Mouse (Mus musculus) lung, adult 2 months (tissue): ENCODE results near the gene Nox1. TPM values are rescaled to one million over a fixed set of nuclear protein-coding genes. Genes with fewer than 3 reads are reported as not detected.
A peak's percentile ranks its signal among the peaks of the same experiment; 100 is the strongest.

Experiments
- DNase-seq: peaks from one replicate; pipeline ENCODE4 v3.0.0; 2022
- H3K4me1 ChIP-seq: fragments of 200-500 bp; 2 replicates; pipeline ENCODE4 v1.6.1; 2011; ENCODE audit warnings: low read length; ENCODE audit not compliant: control insufficient read depth, insufficient read depth
- H3K4me3 ChIP-seq: fragments of 200-500 bp; replicated peaks from 2 replicates; pipeline ENCODE3; 2011; ENCODE audit warnings: low read depth, mild to moderate bottlenecking, control low read depth, low read length; ENCODE audit errors: extremely low read depth
- CTCF ChIP-seq: fragments of 200-500 bp; IDR thresholded peaks from 2 replicates; pipeline ENCODE4 v1.5.1; 2011; ENCODE audit warnings: mild to moderate bottlenecking, low read length, control low read depth; ENCODE audit not compliant: insufficient read depth
- POLR2A ChIP-seq: fragments of 200-500 bp; IDR thresholded peaks from 2 replicates; pipeline ENCODE4 v1.6.1; 2011; ENCODE audit warnings: low read depth, mild to moderate bottlenecking, control low read depth, low read length, borderline replicate concordance; ENCODE audit errors: extremely low read depth
- WGBS: fragments of 180-500 bp; shearing (Covaris S2); methylation state at CpG from one replicate; pipeline ENCODE4 v1.1.7; 2018; 5-methylcytosine and 5-hydroxymethylcytosine counted together
- polyA plus RNA-seq: library from polyadenylated mRNA; depleted of rRNA; stranded (reverse); fragments of >200 nt; gene quantifications from 2 replicates; pipeline ENCODE4 v1.2.3, GENCODE M21; 2012

Nox1 gene
- polyA plus RNA-seq, 1 experiment = 0.15 TPM

DNA sequence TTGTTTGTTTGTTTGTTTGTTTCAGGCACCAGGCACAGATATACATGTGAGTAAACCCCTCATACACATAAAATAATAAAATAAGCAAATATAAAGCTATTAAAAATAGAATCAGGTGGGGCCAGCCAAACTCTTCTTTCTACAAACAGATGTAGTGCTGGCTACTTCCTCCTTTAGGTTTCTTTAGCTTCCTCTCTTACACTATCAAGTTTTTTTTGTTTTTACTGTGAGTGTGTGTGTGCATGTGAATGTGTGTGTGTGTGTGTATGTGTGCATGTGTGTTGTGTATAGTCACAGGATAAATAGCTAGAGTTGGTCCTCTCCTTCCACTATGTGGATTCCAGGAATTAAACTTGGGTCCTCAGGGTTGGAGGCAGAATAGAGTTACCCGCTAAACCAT is 47.1 kb downstream of the Nox1 start:
- 97% methylated on average over 1 of the region's 1 CpGs for WGBS
- no peak for TF ChIP-seq POLR2A
- no peak for TF ChIP-seq CTCF
- no peaks in the 10 kb centered on the region for H3K4me1 ChIP-seq
- no peak for DNase-seq
- H3K4me3 ChIP-seq = no peak overlapping the region

DNA sequence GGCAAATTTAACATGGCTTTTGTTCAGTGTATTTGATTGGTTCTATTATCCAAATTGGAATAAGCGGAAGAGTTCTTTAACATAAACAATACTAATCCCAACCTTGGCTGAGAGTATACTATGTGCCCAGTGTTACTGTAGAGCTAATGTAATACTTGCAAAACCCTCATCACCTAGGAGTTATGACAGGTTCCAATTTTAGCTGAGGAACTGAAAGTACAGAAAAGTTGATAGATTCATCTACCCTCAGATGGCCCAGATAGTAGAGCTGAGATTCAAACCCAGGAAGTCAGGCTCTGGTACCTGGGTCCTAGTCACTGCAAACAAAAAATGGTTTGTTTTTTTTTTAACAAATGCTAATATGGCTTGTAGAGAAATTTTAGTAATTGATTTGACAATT is 51.2 kb downstream of the Nox1 start:
- TF ChIP-seq POLR2A = no peak
- TF ChIP-seq CTCF = no peak
- H3K4me1 ChIP-seq = no peaks in the 10 kb centered on the region
- no peak for DNase-seq
- no peak overlapping the region for H3K4me3 ChIP-seq
- 93% methylated on average over 1 of the region's 1 CpGs for WGBS

DNA sequence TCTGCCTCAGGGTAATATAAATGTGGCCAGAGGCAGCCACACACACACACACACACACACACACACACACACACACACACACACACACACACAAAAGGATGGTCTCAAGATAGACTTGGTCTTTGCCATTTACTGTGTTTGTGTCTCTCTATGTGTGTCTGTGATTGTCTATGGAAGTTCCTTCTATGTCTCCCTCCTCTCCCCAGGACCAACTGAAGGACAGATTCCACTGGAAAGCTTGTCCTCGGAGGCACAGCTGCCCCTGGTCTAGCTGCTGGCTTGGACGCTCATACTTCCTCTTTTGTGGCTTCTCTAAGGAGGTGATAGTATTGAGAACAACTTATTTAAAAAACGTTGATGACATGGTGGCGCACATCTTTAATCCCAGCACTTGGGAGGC is 58.3 kb downstream of the Nox1 start:
- no peaks in the 10 kb centered on the region for H3K4me1 ChIP-seq
- no peak for DNase-seq
- H3K4me3 ChIP-seq = no peak overlapping the region
- TF ChIP-seq POLR2A (no peak), CTCF (no peak)
- 45% methylated on average over 4 of the region's 4 CpGs for WGBS

DNA sequence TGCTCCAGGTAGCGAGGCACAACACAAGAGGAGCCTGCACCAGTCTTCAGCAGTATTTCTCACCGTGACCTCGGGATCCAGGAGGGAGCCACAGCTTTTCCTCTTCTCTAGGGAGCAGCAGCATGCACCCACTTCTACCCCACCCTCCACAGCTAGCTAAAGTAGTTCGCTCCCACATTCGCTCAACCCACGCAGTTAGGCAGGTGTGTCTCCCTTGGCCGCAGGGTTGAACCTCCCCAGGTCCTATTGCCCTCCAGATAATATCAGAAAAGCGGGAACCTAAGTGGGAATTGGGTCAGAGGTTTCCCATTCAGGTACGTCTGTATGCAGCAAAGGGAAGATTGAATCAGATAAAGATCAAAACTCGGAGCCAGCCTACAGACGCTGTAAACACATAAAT is 58.9 kb downstream of the Nox1 start:
- Histone ChIP-seq H3K4me3 (peak overlapping the region; percentile 1), H3K4me1 (no peaks in the 10 kb centered on the region)
- TF ChIP-seq POLR2A = no peak
- no peak for TF ChIP-seq CTCF
- 29% methylated on average over 11 of the region's 11 CpGs for WGBS
- no peak for DNase-seq

DNA sequence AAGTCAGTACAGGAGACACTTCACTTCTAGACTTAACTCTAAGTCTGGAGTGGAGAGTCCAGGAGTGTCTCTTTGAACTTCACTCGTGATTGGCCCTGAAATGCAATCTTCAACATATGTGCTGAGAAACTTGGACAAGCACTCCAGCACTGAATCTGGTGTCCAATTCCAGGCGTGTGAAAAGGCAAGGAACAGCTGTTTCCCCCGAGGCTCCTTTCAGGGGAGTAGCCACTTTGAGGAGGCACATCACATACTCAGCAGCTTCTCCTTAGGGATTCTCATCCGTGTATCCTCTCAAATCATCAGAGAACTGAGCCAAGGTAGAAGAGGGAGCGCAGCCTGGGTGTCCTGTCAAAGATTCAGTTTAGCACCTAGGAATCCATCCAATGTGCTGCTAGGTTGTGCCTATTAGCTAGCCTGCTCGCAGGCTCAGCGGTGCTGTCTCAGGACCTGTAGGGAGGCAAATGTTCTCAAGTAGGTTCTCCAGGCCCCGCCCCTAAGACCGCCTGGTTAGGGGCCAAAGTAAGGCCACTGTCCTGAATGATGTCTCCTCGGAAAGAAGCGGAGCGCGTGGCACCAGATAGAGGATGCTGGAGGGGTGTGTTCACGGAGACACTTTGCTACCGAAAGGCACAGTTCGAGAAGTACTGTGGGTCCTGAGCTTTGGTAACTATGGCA is 59.6 kb downstream of the Nox1 start, which contains the start of gene Xkrx:
Xkrx (minus strand) TSS at position 34 of the 678 bp plus-strand sequence.
- WGBS = 42% methylated on average over 16 of the region's 16 CpGs
- DNase-seq = peak; percentile 5
- TF ChIP-seq POLR2A (no peak), CTCF (no peak)
- H3K4me3 ChIP-seq = peak within 1 kb of the TSS; percentile 26
- H3K4me1 ChIP-seq = no peaks in the 10 kb centered on the region

DNA sequence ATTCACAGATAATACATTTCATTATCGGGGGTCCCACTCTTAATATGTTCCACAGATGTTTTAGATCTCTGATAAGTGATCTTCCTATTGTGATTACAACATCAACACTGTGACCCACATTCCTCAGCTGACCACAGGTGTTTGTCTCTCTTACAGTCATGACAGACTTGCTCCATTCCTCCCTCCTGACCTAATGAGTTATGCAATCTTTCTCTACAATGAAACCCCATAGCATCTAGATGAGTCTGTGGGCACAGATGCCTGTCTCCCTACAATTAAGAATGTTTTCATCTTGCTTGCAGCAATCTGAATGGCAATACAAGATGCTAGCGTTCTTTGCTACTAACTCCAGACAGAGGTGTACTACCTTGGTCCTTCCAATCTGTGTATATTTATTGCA is 61.3 kb downstream of the Nox1 start:
- no peak overlapping the region for H3K4me3 ChIP-seq
- 77% methylated on average over 2 of the region's 2 CpGs for WGBS
- no peaks in the 10 kb centered on the region for H3K4me1 ChIP-seq
- no peak for TF ChIP-seq POLR2A
- no peak for DNase-seq

DNA sequence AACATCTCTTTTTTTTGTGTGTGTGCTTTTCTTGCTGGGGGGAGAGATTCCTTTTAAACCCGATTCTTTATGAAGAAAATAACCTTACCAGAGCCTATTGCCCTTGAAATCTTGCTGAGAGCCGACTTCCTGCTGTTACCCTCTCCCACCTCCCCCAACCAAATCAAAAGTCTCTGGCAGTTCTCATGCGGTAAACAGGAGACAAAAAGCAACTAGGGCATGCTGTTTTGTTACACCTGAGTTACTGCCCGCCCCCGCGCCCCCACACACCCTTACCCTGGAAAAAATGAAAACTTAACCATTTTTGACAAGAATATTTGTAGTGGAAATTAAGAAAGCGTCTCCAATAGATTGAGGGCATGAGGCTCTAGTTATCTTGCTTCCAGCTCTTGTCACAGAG is 63.6 kb downstream of the Nox1 start:
- no peak overlapping the region for H3K4me3 ChIP-seq
- TF ChIP-seq POLR2A (no peak), CTCF (no peak)
- no peaks in the 10 kb centered on the region for H3K4me1 ChIP-seq
- DNase-seq = no peak
- WGBS = 51% methylated on average over 7 of the region's 7 CpGs

DNA sequence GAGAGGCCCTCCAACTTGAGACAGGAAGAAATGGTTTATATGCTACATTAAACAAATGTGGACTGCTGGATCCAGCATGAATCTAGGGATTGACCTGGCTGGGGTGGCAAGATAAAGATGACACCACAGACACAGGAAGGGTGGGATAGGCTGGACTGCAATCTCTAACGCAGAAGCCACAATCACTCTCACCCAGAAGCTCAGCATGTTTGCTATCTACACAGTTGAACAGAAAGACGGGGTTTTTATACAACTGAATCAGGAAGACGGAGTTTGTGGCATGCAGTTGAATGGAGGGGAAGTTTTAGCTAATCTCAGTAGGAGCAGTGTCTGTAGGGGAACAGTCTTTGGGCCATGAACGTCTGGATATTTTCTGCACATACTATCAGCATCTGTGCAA is 79.8 kb downstream of the Nox1 start:
- no peak overlapping the region for H3K4me3 ChIP-seq
- 58% methylated on average over 4 of the region's 4 CpGs for WGBS
- DNase-seq = no peak
- TF ChIP-seq CTCF (no peak), POLR2A (no peak)
- H3K4me1 ChIP-seq = no peaks in the 10 kb centered on the region

DNA sequence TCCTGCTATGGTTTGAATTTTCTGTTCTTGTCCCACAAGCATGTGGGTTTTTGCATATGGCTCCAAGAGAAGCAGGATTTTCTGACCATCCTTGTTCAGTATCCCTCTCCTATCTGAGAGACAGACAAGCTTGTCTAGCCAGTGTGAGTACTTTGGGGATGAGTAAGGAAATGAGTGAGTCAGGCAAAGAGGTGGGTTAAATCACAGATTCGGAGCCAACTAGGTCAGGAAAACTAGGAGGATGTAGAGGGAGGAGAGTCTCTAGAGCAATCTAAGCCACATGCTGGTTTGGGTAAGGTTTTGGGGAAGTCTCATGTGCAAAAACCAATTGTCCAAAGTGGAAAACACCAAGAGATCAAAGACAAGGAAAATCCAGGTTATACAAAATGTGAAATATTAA is 80.2 kb downstream of the Nox1 start:
- no peak for TF ChIP-seq POLR2A
- no peak for TF ChIP-seq CTCF
- H3K4me1 ChIP-seq = no peaks in the 10 kb centered on the region
- no peak for DNase-seq
- no peak overlapping the region for H3K4me3 ChIP-seq
- WGBS = 62% methylated on average over 1 of the region's 1 CpGs

DNA sequence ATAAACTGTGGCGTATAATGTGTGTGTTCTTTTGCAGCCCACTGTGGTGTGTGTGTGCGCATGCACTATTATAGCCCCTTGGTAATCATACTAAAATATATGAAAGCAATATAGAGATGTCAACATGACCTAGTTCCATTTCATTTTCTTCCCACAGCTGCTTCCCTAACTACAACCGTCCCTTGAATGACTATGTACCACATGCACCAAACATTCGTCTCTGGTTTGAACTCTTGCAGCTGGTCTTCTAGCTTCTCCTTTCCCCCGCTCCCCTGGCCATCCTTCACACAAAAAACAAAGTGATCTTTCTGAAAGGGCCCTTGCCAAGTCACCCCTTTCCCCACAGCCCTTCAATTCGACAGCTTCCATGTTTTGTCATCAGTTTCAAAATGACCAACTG is 81.7 kb downstream of the Nox1 start:
- no peak for DNase-seq
- no peak overlapping the region for H3K4me3 ChIP-seq
- no peak for TF ChIP-seq CTCF
- TF ChIP-seq POLR2A = no peak
- 76% methylated on average over 6 of the region's 6 CpGs for WGBS
- H3K4me1 ChIP-seq = no peaks in the 10 kb centered on the region

DNA sequence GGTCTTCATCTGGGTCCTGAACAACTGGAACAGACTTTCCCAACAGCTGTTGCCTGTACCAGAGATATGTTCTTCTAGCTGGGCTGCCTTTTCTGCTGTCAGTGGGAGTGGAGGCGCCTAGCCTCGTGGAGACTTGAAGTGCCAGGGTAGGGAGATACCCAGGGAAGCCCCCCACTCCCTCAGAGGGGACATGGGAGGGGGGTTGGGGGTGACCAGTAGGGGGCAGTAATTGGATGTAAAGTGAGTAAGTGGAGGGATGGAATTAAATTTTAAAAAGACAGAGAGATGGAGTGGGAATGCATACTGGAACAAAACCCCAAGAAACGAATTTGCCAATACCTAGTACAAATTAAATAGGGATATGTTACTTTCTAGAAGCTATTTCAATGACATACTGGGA is 87.9 kb downstream of the Nox1 start:
- DNase-seq = no peak
- TF ChIP-seq CTCF = no peak
- no peak for TF ChIP-seq POLR2A
- Histone ChIP-seq H3K4me3 (no peak overlapping the region), H3K4me1 (no peaks in the 10 kb centered on the region)
- 60% methylated on average over 3 of the region's 3 CpGs for WGBS
